Mouse (Mus musculus): Measurements from ENCODE around the gene Mrpl50. TPM values are rescaled to one million over a fixed set of nuclear protein-coding genes. Genes with fewer than 3 reads are reported as not detected.
A peak's percentile ranks its signal among the peaks of the same experiment; 100 is the strongest.

The Mrpl50 gene
- 69.1 and 71.4 TPM in 2 replicates for polyA plus RNA-seq (2016; fragmentation: Nextera tagmentation; extraction: Ambion mirVana)

GRCm38 (mm10) chr4:49520572-49521340 is at the start of gene Mrpl50, which contains the start of gene Zfp189:
Gene Mrpl50, minus strand, starts transcription at chr4:49521093.
Gene Zfp189, plus strand, starts transcription at chr4:49521176.
- Histone ChIP-seq H3K27ac (ENCODE audit: poor library complexity, severe bottlenecking) (peak within 1 kb of the TSS; percentile 62), H3K36me3 (peaks cover 27% of the 10 kb centered on the region), H3K9ac (peak within 1 kb of the TSS; percentile 83), H3K9me3 (replicated peaks) (no peaks in the 10 kb centered on the region), H3K4me3 (peak within 1 kb of the TSS; percentile 94), H3K4me2 (peak within 1 kb of the TSS; percentile 77), H3K4me1 (replicated peaks) (peaks cover 18% of the 10 kb centered on the region), H3K27me3 (replicated peaks) (no peaks in the 10 kb centered on the region)
- peak; percentile 100 for ATAC-seq (ENCODE audit: insufficient number of reproducible peaks, low FRiP score)
- WGBS = under 1% methylated on average over 41 of the region's 41 CpGs

GRCm38 (mm10) chr4:49567613-49568012 is 46.7 kb upstream of the Mrpl50 start:
- Histone ChIP-seq H3K4me3 (no peak overlapping the region), H3K9me3 (replicated peaks) (no peaks in the 10 kb centered on the region), H3K4me2 (no peak overlapping the region), H3K27me3 (replicated peaks) (no peaks in the 10 kb centered on the region), H3K36me3 (no peaks in the 10 kb centered on the region), H3K9ac (no peak overlapping the region), H3K4me1 (replicated peaks) (no peaks in the 10 kb centered on the region), H3K27ac (ENCODE audit: poor library complexity, severe bottlenecking) (no peak overlapping the region)
- 0 out of 2 replicates have a peak, but pooled peaks have one; percentile 6 for ATAC-seq (ENCODE audit: insufficient number of reproducible peaks, low FRiP score)
- WGBS = 15% methylated on average over 3 of the region's 3 CpGs

- no peak overlapping the region for H3K27ac ChIP-seq (ENCODE audit: poor library complexity, severe bottlenecking)
- H3K4me2 ChIP-seq = no peak overlapping the region
- no peak overlapping the region for H3K4me3 ChIP-seq
- 67% methylated on average over 20 of the region's 20 CpGs for WGBS
- H3K4me1 ChIP-seq (replicated peaks) = no peaks in the 10 kb centered on the region
- no peaks in the 10 kb centered on the region for H3K36me3 ChIP-seq
- H3K9me3 ChIP-seq (replicated peaks) = no peaks in the 10 kb centered on the region
- no peak overlapping the region for H3K9ac ChIP-seq
- no peaks in the 10 kb centered on the region for H3K27me3 ChIP-seq (replicated peaks)
- peak; percentile 59; the same call in 1 of the 2 replicates for ATAC-seq (ENCODE audit: insufficient number of reproducible peaks, low FRiP score)
These were observed 39.3 kb upstream of the Mrpl50 start for GRCm38 (mm10) chr4:49559915-49560772.

- Histone ChIP-seq H3K9ac (no peak overlapping the region), H3K4me1 (replicated peaks) (no peaks in the 10 kb centered on the region), H3K36me3 (no peaks in the 10 kb centered on the region), H3K27me3 (replicated peaks) (no peaks in the 10 kb centered on the region), H3K27ac (ENCODE audit: poor library complexity, severe bottlenecking) (no peak overlapping the region), H3K9me3 (replicated peaks) (no peaks in the 10 kb centered on the region), H3K4me3 (no peak overlapping the region), H3K4me2 (no peak overlapping the region)
- no peak for ATAC-seq (ENCODE audit: insufficient number of reproducible peaks, low FRiP score)
- WGBS = 49% methylated on average over 2 of the region's 2 CpGs
These were observed 37.3 kb upstream of the Mrpl50 start for GRCm38 (mm10) chr4:49558181-49558580.

DNA sequence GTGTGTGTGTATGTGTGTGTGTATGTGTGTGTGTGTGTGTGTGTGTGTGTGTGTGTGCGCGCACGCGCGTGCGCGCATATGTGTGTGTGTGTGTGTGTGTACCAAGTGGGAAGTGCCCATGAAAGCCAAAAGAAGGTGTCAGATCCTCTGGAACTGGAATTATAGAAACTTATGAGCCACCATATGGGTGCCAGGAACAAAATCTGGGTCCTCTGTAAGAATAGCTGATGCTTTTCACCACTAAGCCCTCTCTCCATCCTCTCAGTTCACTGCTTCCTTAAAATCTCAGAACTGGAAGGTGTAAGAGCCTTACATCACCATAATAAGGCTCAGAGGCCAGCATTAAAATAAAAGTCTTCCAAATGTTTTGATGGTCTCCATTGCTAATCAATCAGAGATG is 36.5 kb upstream of the Mrpl50 start:
- Histone ChIP-seq H3K4me3 (no peak overlapping the region), H3K9me3 (replicated peaks) (no peaks in the 10 kb centered on the region), H3K9ac (no peak overlapping the region), H3K4me1 (replicated peaks) (no peaks in the 10 kb centered on the region), H3K36me3 (no peaks in the 10 kb centered on the region), H3K4me2 (no peak overlapping the region), H3K27ac (ENCODE audit: poor library complexity, severe bottlenecking) (no peak overlapping the region), H3K27me3 (replicated peaks) (no peaks in the 10 kb centered on the region)
- WGBS = 89% methylated on average over 7 of the region's 7 CpGs
- ATAC-seq (ENCODE audit: insufficient number of reproducible peaks, low FRiP score) = no peak

GRCm38 (mm10) chr4:49553380-49553779 is 32.5 kb upstream of the Mrpl50 start:
- Histone ChIP-seq H3K4me2 (no peak overlapping the region), H3K9me3 (replicated peaks) (no peaks in the 10 kb centered on the region), H3K27ac (ENCODE audit: poor library complexity, severe bottlenecking) (no peak overlapping the region), H3K36me3 (no peaks in the 10 kb centered on the region), H3K27me3 (replicated peaks) (no peaks in the 10 kb centered on the region), H3K9ac (no peak overlapping the region), H3K4me1 (replicated peaks) (no peaks in the 10 kb centered on the region), H3K4me3 (no peak overlapping the region)
- WGBS = 86% methylated on average over 5 of the region's 5 CpGs
- ATAC-seq (ENCODE audit: insufficient number of reproducible peaks, low FRiP score) = no peak

DNA sequence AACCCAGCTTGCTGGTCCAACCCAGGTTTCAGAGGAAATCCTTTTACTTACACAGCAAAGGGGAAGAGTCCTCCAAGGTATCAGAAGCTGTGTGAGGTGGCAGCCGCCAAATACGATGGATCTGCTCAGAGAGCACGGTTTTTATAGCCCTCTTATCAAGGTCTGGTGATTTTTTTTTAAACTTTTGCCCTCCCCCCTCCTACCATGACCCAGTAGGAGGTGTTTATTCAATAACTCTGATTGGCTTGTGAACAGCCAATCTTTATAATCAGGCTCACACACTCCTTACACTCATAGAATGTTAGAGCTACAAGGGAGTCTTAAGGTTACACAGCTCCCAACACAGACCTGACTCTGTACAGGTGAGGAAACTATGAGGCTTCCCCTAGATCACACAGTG is 28.5 kb upstream of the Mrpl50 start, which contains the start of gene Aldob:
Gene Aldob, minus strand, starts transcription at position 164 of the 400 bp plus-strand sequence.
- Histone ChIP-seq H3K27ac (ENCODE audit: poor library complexity, severe bottlenecking) (no peak within 1 kb of the TSS), H3K4me3 (no peak within 1 kb of the TSS), H3K36me3 (no peaks in the 10 kb centered on the region), H3K4me2 (no peak within 1 kb of the TSS), H3K9me3 (replicated peaks) (no peaks in the 10 kb centered on the region), H3K27me3 (replicated peaks) (no peaks in the 10 kb centered on the region), H3K9ac (no peak within 1 kb of the TSS), H3K4me1 (replicated peaks) (no peaks in the 10 kb centered on the region)
- WGBS = 40% methylated on average over 3 of the region's 3 CpGs
- no peak for ATAC-seq (ENCODE audit: insufficient number of reproducible peaks, low FRiP score)

GRCm38 (mm10) chr4:49547544-49548219 is 26.8 kb upstream of the Mrpl50 start:
- no peak overlapping the region for H3K4me3 ChIP-seq
- 76% methylated on average over 7 of the region's 7 CpGs for WGBS
- H3K27me3 ChIP-seq (replicated peaks) = no peaks in the 10 kb centered on the region
- H3K4me2 ChIP-seq = no peak overlapping the region
- H3K9me3 ChIP-seq (replicated peaks) = no peaks in the 10 kb centered on the region
- ATAC-seq (ENCODE audit: insufficient number of reproducible peaks, low FRiP score) = no peak
- no peak overlapping the region for H3K27ac ChIP-seq (ENCODE audit: poor library complexity, severe bottlenecking)
- H3K4me1 ChIP-seq (replicated peaks) = no peaks in the 10 kb centered on the region
- H3K36me3 ChIP-seq = no peaks in the 10 kb centered on the region
- no peak overlapping the region for H3K9ac ChIP-seq

- Histone ChIP-seq H3K36me3 (no peaks in the 10 kb centered on the region), H3K4me1 (replicated peaks) (no peaks in the 10 kb centered on the region), H3K4me2 (no peak overlapping the region), H3K9me3 (replicated peaks) (no peaks in the 10 kb centered on the region), H3K27ac (ENCODE audit: poor library complexity, severe bottlenecking) (no peak overlapping the region), H3K27me3 (replicated peaks) (no peaks in the 10 kb centered on the region), H3K4me3 (no peak overlapping the region), H3K9ac (no peak overlapping the region)
- WGBS = 65% methylated on average over 6 of the region's 6 CpGs
- ATAC-seq (ENCODE audit: insufficient number of reproducible peaks, low FRiP score) = no peak
These were observed 26.1 kb upstream of the Mrpl50 start for GRCm38 (mm10) chr4:49546873-49547543.

DNA sequence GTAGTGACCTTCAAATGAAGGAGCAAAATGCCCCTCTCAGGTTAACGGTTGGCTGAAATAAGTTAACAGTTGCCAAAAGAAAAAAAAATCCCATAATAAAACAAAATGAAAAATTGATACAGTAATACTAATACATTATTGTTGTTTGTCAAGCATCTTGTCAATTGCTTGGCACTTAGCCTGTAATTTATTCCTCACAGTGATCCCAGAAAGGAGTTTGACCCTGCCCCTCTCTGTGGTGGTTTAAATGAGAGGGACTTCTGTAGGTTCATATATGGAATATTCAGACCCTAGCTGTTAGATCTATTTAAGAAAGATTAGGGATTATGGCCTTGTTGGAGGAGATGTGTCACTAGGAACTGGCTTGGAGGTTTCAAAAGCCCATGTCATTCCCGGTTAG is 25.1 kb upstream of the Mrpl50 start:
- H3K4me3 ChIP-seq = no peak overlapping the region
- H3K9me3 ChIP-seq (replicated peaks) = no peaks in the 10 kb centered on the region
- H3K27me3 ChIP-seq (replicated peaks) = no peaks in the 10 kb centered on the region
- ATAC-seq (ENCODE audit: insufficient number of reproducible peaks, low FRiP score) = no peak
- H3K36me3 ChIP-seq = no peaks in the 10 kb centered on the region
- no peak overlapping the region for H3K4me2 ChIP-seq
- H3K27ac ChIP-seq (ENCODE audit: poor library complexity, severe bottlenecking) = no peak overlapping the region
- H3K4me1 ChIP-seq (replicated peaks) = peaks cover 2% of the 10 kb centered on the region
- 76% methylated on average over 2 of the region's 2 CpGs for WGBS
- no peak overlapping the region for H3K9ac ChIP-seq

Data from heart, embryonic 12.5 days (tissue).